ENCODE assay signal across 32 mouse cellular contexts in the genomic region with DNA sequence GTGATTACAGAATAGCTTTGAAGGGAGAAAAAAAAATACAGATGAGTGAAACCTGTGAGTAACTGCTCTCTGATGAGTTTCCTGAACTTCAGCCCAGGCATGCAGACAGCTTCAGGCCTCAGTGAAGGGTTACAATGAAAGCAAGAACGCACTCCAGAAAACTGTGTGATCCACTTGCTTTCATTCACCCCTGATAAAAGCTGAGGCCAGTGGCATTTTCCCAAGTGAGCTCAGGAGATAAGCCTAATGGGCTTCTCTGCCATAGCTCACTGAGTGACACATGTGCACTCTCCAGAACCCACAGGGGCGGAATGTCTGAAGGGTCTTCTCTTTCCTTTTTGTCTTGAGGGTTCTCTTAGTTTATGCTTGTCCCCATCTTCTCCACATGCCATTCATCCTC. TPM values are rescaled to one million over a fixed set of nuclear protein-coding genes. Genes with fewer than 3 reads are reported as not detected.
A peak's percentile ranks its signal among the peaks of the same experiment; 100 is the strongest.
DNase-seq lines count a peak whose midpoint lies in the region; ATAC-seq and TF ChIP-seq lines count a peak whose summit lies in the region.
"Had no signal": no experiment of that assay in that cellular context is flagged by ENCODE, and none has a peak within 500 bp of the region (broad histone marks: within the 10 kb centered on the region; RNA-seq: fewer than 3 reads in every experiment).

No protein-coding gene starts in this region.

- TF ChIP-seq EP300 in liver, embryonic 14.5 days (IDR thresholded peaks at IDR 0.05; ENCODE audit: low read depth) = no peak
- TF ChIP-seq EP300 in liver, postnatal 0 days (IDR thresholded peaks at IDR 0.05; ENCODE audit: low read depth) = no peak

- 0 out of 2 replicates have a peak, but pooled peaks have one; percentile 21 for ATAC-seq in embryonic facial prominence, embryonic 14.5 days (ENCODE audit: low read depth)
- ATAC-seq in liver, embryonic 12.5 days = 0 out of 2 replicates have a peak, but pooled peaks have one; percentile 15
- no peak for ATAC-seq in liver, embryonic 11.5 days (replicated peaks; ENCODE audit: low FRiP score)
- peak; percentile 47; the same call in 1 of the 2 replicates for ATAC-seq in liver, embryonic 14.5 days (ENCODE audit: insufficient read depth)
- no peak for ATAC-seq in liver, postnatal 0 days
- ATAC-seq in megakaryocyte-erythroid progenitor cell, adult 5-6 weeks (replicated peaks; ENCODE audit: low FRiP score, low TSS enrichment, poor library complexity, severe bottlenecking) = peak; percentile 58; the same call in 1 of the 2 replicates
- ATAC-seq: CD4-positive, CD25-positive, alpha-beta regulatory T cell, adult 4 months; forebrain, embryonic 14.5 days; forebrain, embryonic 16.5 days had no signal

- H3K9ac ChIP-seq in embryonic facial prominence, embryonic 14.5 days (ENCODE audit: low read depth, low read length) = no peak overlapping the region
- no peak overlapping the region for H3K9ac ChIP-seq in liver, embryonic 12.5 days
- no peak overlapping the region for H3K9ac ChIP-seq in liver, embryonic 11.5 days (ENCODE audit: low read depth, low read length)
- no peak overlapping the region for H3K9ac ChIP-seq in liver, embryonic 14.5 days (replicated peaks)
- no peak overlapping the region for H3K9ac ChIP-seq in liver, postnatal 0 days (replicated peaks)
- H3K9ac ChIP-seq: embryonic facial prominence, embryonic 12.5 days; embryonic facial prominence, embryonic 15.5 days; forebrain, embryonic 12.5 days had no signal

- H3K4me3 ChIP-seq in embryonic facial prominence, embryonic 14.5 days (ENCODE audit: low read depth, low read length) = no peak overlapping the region
- no peak overlapping the region for H3K4me3 ChIP-seq in embryonic facial prominence, embryonic 10.5 days
- no peak overlapping the region for H3K4me3 ChIP-seq in liver, embryonic 12.5 days
- no peak overlapping the region for H3K4me3 ChIP-seq in liver, embryonic 11.5 days (ENCODE audit: low read depth, low read length)
- no peak overlapping the region for H3K4me3 ChIP-seq in liver, embryonic 14.5 days (ENCODE audit: insufficient read depth in 1 of 2, low read depth in 2 of 2, low read length in 2 of 2)
- H3K4me3 ChIP-seq in liver, postnatal 0 days (ENCODE audit: low read depth, low read length) = no peak overlapping the region
- H3K4me3 ChIP-seq: embryonic facial prominence, embryonic 12.5 days; embryonic facial prominence, embryonic 15.5 days; erythroblast, embryonic 14.5 days; forebrain, embryonic 10.5 days; forebrain, embryonic 12.5 days had no signal

- H3K4me2 ChIP-seq in embryonic facial prominence, embryonic 14.5 days (ENCODE audit: low read depth, low read length) = no peak overlapping the region
- H3K4me2 ChIP-seq in liver, embryonic 12.5 days = no peak overlapping the region
- H3K4me2 ChIP-seq in liver, embryonic 11.5 days = no peak overlapping the region
- no peak overlapping the region for H3K4me2 ChIP-seq in liver, embryonic 14.5 days (ENCODE audit: low read depth)
- no peak overlapping the region for H3K4me2 ChIP-seq in liver, postnatal 0 days (ENCODE audit: low read depth, low read length)
- H3K4me2 ChIP-seq: embryonic facial prominence, embryonic 12.5 days; embryonic facial prominence, embryonic 15.5 days; forebrain, embryonic 12.5 days had no signal

- no peaks in the 10 kb centered on the region for H3K27me3 ChIP-seq in embryonic facial prominence, embryonic 14.5 days (replicated peaks; ENCODE audit: control insufficient read depth, insufficient read depth, low read length)
- H3K27me3 ChIP-seq in embryonic facial prominence, embryonic 10.5 days (replicated peaks; ENCODE audit: low read depth, poor library complexity, severe bottlenecking) = no peaks in the 10 kb centered on the region
- H3K27me3 ChIP-seq in liver, embryonic 12.5 days (replicated peaks) = no peaks in the 10 kb centered on the region
- no peaks in the 10 kb centered on the region for H3K27me3 ChIP-seq in liver, embryonic 11.5 days (replicated peaks; ENCODE audit: control insufficient read depth, insufficient read depth, low read length)
- H3K27me3 ChIP-seq in liver, embryonic 14.5 days (ENCODE audit: control insufficient read depth, insufficient read depth, low read length) = no peaks in the 10 kb centered on the region
- no peaks in the 10 kb centered on the region for H3K27me3 ChIP-seq in liver, postnatal 0 days (ENCODE audit: insufficient read depth, low read length)
- H3K27me3 ChIP-seq: CH12.LX; embryonic facial prominence, embryonic 12.5 days; embryonic facial prominence, embryonic 15.5 days; forebrain, embryonic 12.5 days had no signal

- no peaks in the 10 kb centered on the region for H3K36me3 ChIP-seq in embryonic facial prominence, embryonic 14.5 days (ENCODE audit: control insufficient read depth, insufficient read depth, low read length)
- H3K36me3 ChIP-seq in embryonic facial prominence, embryonic 10.5 days (replicated peaks) = no peaks in the 10 kb centered on the region
- no peaks in the 10 kb centered on the region for H3K36me3 ChIP-seq in liver, embryonic 12.5 days
- no peaks in the 10 kb centered on the region for H3K36me3 ChIP-seq in liver, embryonic 11.5 days (ENCODE audit: control insufficient read depth, insufficient read depth, low read length)
- H3K36me3 ChIP-seq in liver, embryonic 14.5 days (replicated peaks; ENCODE audit: control insufficient read depth, insufficient read depth, low read depth) = no peaks in the 10 kb centered on the region
- H3K36me3 ChIP-seq in liver, postnatal 0 days (replicated peaks; ENCODE audit: insufficient read depth, low read length) = no peaks in the 10 kb centered on the region
- H3K36me3 ChIP-seq: embryonic facial prominence, embryonic 12.5 days; embryonic facial prominence, embryonic 15.5 days; forebrain, embryonic 10.5 days; forebrain, embryonic 12.5 days; G1E had no signal

- H3K4me1 ChIP-seq in embryonic facial prominence, embryonic 14.5 days (ENCODE audit: control insufficient read depth, insufficient read depth, low read length) = no peaks in the 10 kb centered on the region
- no peaks in the 10 kb centered on the region for H3K4me1 ChIP-seq in embryonic facial prominence, embryonic 10.5 days
- H3K4me1 ChIP-seq in liver, embryonic 12.5 days = no peaks in the 10 kb centered on the region
- H3K4me1 ChIP-seq in liver, embryonic 11.5 days (replicated peaks; ENCODE audit: control insufficient read depth, insufficient read depth, low read length) = no peaks in the 10 kb centered on the region
- no peaks in the 10 kb centered on the region for H3K4me1 ChIP-seq in liver, embryonic 14.5 days (replicated peaks; ENCODE audit: control insufficient read depth in 2 of 2, insufficient read depth in 2 of 2, low read length in 1 of 2)
- H3K4me1 ChIP-seq in liver, postnatal 0 days (ENCODE audit: insufficient read depth) = no peaks in the 10 kb centered on the region
- H3K4me1 ChIP-seq: embryonic facial prominence, embryonic 12.5 days; embryonic facial prominence, embryonic 15.5 days; forebrain, embryonic 10.5 days; forebrain, embryonic 12.5 days had no signal

- no peak for TF ChIP-seq CTCF in liver, embryonic 14.5 days (IDR thresholded peaks at IDR 0.05; ENCODE audit: low read depth)
- no peak for TF ChIP-seq CTCF in liver, postnatal 0 days (IDR thresholded peaks at IDR 0.05; ENCODE audit: low read depth)

- 76% methylated on average over 2 of the region's 2 CpGs for WGBS in embryonic facial prominence, embryonic 14.5 days
- 81% methylated on average over 2 of the region's 2 CpGs for WGBS in embryonic facial prominence, embryonic 10.5 days
- 43% methylated on average over 2 of the region's 2 CpGs for WGBS in liver, embryonic 12.5 days (ENCODE audit: insufficient replicate concordance)
- 60% methylated on average over 2 of the region's 2 CpGs for WGBS in liver, embryonic 11.5 days
- 25% methylated on average over 2 of the region's 2 CpGs for WGBS in liver, embryonic 14.5 days (ENCODE audit: insufficient replicate concordance)
- WGBS in liver, postnatal 0 days (ENCODE audit: insufficient replicate concordance) = 34% methylated on average over 2 of the region's 2 CpGs

- H3K9me3 ChIP-seq in embryonic facial prominence, embryonic 14.5 days (ENCODE audit: control insufficient read depth, low read length) = no peaks in the 10 kb centered on the region
- H3K9me3 ChIP-seq in embryonic facial prominence, embryonic 10.5 days = no peaks in the 10 kb centered on the region
- H3K9me3 ChIP-seq in liver, embryonic 12.5 days (replicated peaks) = no peaks in the 10 kb centered on the region
- no peaks in the 10 kb centered on the region for H3K9me3 ChIP-seq in liver, embryonic 11.5 days (ENCODE audit: control insufficient read depth, low read length)
- H3K9me3 ChIP-seq in liver, embryonic 14.5 days (ENCODE audit: control insufficient read depth, low read length) = no peaks in the 10 kb centered on the region
- H3K9me3 ChIP-seq in liver, postnatal 0 days (ENCODE audit: low read length) = no peaks in the 10 kb centered on the region
- H3K9me3 ChIP-seq: embryonic facial prominence, embryonic 12.5 days; embryonic facial prominence, embryonic 15.5 days; forebrain, embryonic 10.5 days; forebrain, embryonic 12.5 days had no signal

- no peak for DNase-seq in embryonic facial prominence, embryonic 14.5 days (ENCODE audit: low spot score)
- DNase-seq in embryonic facial prominence, embryonic 10.5 days (ENCODE audit: low spot score) = no peak
- DNase-seq in liver, embryonic 11.5 days (ENCODE audit: low spot score) = no peak
- DNase-seq in liver, embryonic 14.5 days (ENCODE audit: low read depth in 3 of 3, low spot score in 3 of 3) = no peak
- no peak for DNase-seq in liver, postnatal 0 days
- no peak for DNase-seq in frontal cortex, adult 2 months (ENCODE audit: extremely low spot score in 1 of 2, low spot score in 1 of 2)
- DNase-seq: adrenal gland, adult 2 months; adrenal gland, postnatal 10 days; adrenal gland, postnatal 25 days; B cell, adult 2 months; cerebellum, adult 11 months; cerebellum, adult 18-20 months; cerebellum, adult 8-10 months; cerebellum, adult 9-11 months; cerebellum, postnatal 14 days; cerebellum, postnatal 36 days; embryo, embryonic 11 days had no signal

- no peak overlapping the region; the same call in 1 of the 2 replicates for H3K27ac ChIP-seq in embryonic facial prominence, embryonic 14.5 days (replicated peaks; ENCODE audit: low read depth, low read length)
- no peak overlapping the region for H3K27ac ChIP-seq in embryonic facial prominence, embryonic 10.5 days (replicated peaks)
- H3K27ac ChIP-seq in liver, embryonic 12.5 days = no peak overlapping the region
- H3K27ac ChIP-seq in liver, embryonic 11.5 days (ENCODE audit: low read depth, low read length) = no peak overlapping the region
- no peak overlapping the region for H3K27ac ChIP-seq in liver, embryonic 14.5 days
- H3K27ac ChIP-seq in liver, postnatal 0 days (ENCODE audit: low read depth) = no peak overlapping the region
- H3K27ac ChIP-seq: embryonic facial prominence, embryonic 12.5 days; embryonic facial prominence, embryonic 15.5 days; forebrain, embryonic 10.5 days; forebrain, embryonic 12.5 days had no signal

RNA-seq across cellular contexts. Expression of a gene that starts 9.9 kb away (rescaled TPM):
- 4.2 and 11.9 TPM in 2 replicates for polyA plus RNA-seq in embryonic facial prominence, embryonic 14.5 days (2014; fragmentation: Nextera tagmentation; extraction: Ambion mirVana)
- not detected in 2 replicates for polyA plus RNA-seq in embryonic facial prominence, embryonic 10.5 days (2016; fragmentation: Nextera tagmentation; extraction: Ambion mirVana)
- polyA plus RNA-seq in liver, embryonic 12.5 days (2016; fragmentation: Nextera tagmentation; extraction: Ambion mirVana) = not detected in 2 replicates
- not detected in 2 replicates for polyA plus RNA-seq in liver, embryonic 11.5 days (2014; fragmentation: Nextera tagmentation; extraction: Ambion mirVana)
- not detected in 2 replicates for polyA plus RNA-seq in liver, embryonic 14.5 days (2012; rRNA removed)
- not detected in 2 replicates for polyA plus RNA-seq in liver, embryonic 14.5 days (2014; fragmentation: Nextera tagmentation; extraction: Ambion mirVana)
- polyA plus RNA-seq in liver, postnatal 0 days (2015; fragmentation: Nextera tagmentation; extraction: Ambion mirVana) = not detected in 2 replicates
- total RNA-seq in megakaryocyte-erythroid progenitor cell, adult 5-6 weeks (2014; fragmentation: Nextera tagmentation) = not detected in 2 replicates
- not detected in 2 replicates for total RNA-seq in megakaryocyte-erythroid progenitor cell, adult 5-6 weeks (2017)
- 0.13 TPM in 1 of 2 replicates, not detected in the other for polyA plus RNA-seq in frontal cortex, adult 2 months (2012; rRNA removed)
- total RNA-seq: adrenal gland, adult 2 months; adrenal gland, postnatal 10 days; adrenal gland, postnatal 25 days; adrenal gland, postnatal 4 days; CH12.LX; common myeloid progenitor, adult 5-6 weeks; G1E had no signal
- polyA plus RNA-seq: adrenal gland, adult 2 months; brain, embryonic 14.5 days; CD4-positive, CD25-positive, alpha-beta regulatory T cell, adult 4 months; embryonic facial prominence, embryonic 12.5 days; erythroblast, embryonic 14.5 days; forebrain, embryonic 10.5 days; forebrain, embryonic 12.5 days; forebrain, embryonic 14.5 days; forebrain, embryonic 16.5 days; G1E had no signal

RNA-seq across cellular contexts. Expression of a gene that starts 48.3 kb away (rescaled TPM):
- polyA plus RNA-seq in embryonic facial prominence, embryonic 14.5 days (2014; fragmentation: Nextera tagmentation; extraction: Ambion mirVana) = 5.9 and 9.1 TPM in 2 replicates
- polyA plus RNA-seq in embryonic facial prominence, embryonic 10.5 days (2016; fragmentation: Nextera tagmentation; extraction: Ambion mirVana) = not detected in 2 replicates
- polyA plus RNA-seq in liver, embryonic 12.5 days (2016; fragmentation: Nextera tagmentation; extraction: Ambion mirVana) = not detected in 2 replicates
- polyA plus RNA-seq in liver, embryonic 11.5 days (2014; fragmentation: Nextera tagmentation; extraction: Ambion mirVana) = 0.08 TPM in 1 of 2 replicates, not detected in the other
- polyA plus RNA-seq in liver, embryonic 14.5 days (2012; rRNA removed) = not detected in 2 replicates
- not detected in 2 replicates for polyA plus RNA-seq in liver, embryonic 14.5 days (2014; fragmentation: Nextera tagmentation; extraction: Ambion mirVana)
- polyA plus RNA-seq in liver, postnatal 0 days (2015; fragmentation: Nextera tagmentation; extraction: Ambion mirVana) = not detected in 2 replicates
- not detected in 2 replicates for total RNA-seq in megakaryocyte-erythroid progenitor cell, adult 5-6 weeks (2014; fragmentation: Nextera tagmentation)
- total RNA-seq in megakaryocyte-erythroid progenitor cell, adult 5-6 weeks (2017) = not detected in 2 replicates
- 0.06 and 0.08 TPM in 2 replicates for polyA plus RNA-seq in frontal cortex, adult 2 months (2012; rRNA removed)
- total RNA-seq: adrenal gland, adult 2 months; adrenal gland, postnatal 10 days; adrenal gland, postnatal 25 days; adrenal gland, postnatal 4 days; common myeloid progenitor, adult 5-6 weeks; G1E had no signal
- polyA plus RNA-seq: adrenal gland, adult 2 months; CD4-positive, CD25-positive, alpha-beta regulatory T cell, adult 4 months; erythroblast, embryonic 14.5 days; forebrain, embryonic 10.5 days; forebrain, embryonic 12.5 days; forebrain, embryonic 14.5 days; forebrain, embryonic 16.5 days; G1E had no signal

Comparison
In these comparisons a context has a peak if more than half of its experiments do, and no peak if none do; other contexts are left out.
1. ATAC-seq: peak in embryonic facial prominence, embryonic 14.5 days (single experiment), liver, embryonic 12.5 days (single experiment), liver, embryonic 14.5 days (single experiment) and megakaryocyte-erythroid progenitor cell, adult 5-6 weeks (single experiment); none in liver, embryonic 11.5 days (single experiment) and liver, postnatal 0 days (single experiment).